Mouse (Mus musculus) forebrain, embryonic 11.5 days (tissue): ENCODE results near the gene Nub1. TPM values are rescaled to one million over a fixed set of nuclear protein-coding genes. Genes with fewer than 3 reads are reported as not detected.
A peak's percentile ranks its signal among the peaks of the same experiment; 100 is the strongest.

Source experiments
- ATAC-seq: fragments of 200-750 bp; cut with Nextera tagmentation; replicated peaks from 2 replicates; pipeline ENCODE4 v1.8.0; 2017; ENCODE audit warnings: moderate TSS enrichment; ENCODE audit not compliant: low FRiP score
- DNase-seq: peaks from one replicate; pipeline ENCODE4 v3.0.0-alpha.2; 2017; ENCODE audit warnings: low spot score
- H3K27ac ChIP-seq: fragments of 300-500 bp; sonication (generic); 2 replicates; pipeline ENCODE4 v1.5.1; 2014; ENCODE audit warnings: low read depth, low read length
- H3K27me3 ChIP-seq: fragments of 300-500 bp; sonication (generic); 2 replicates; pipeline ENCODE4 v1.6.1; 2014; ENCODE audit warnings: mild to moderate bottlenecking, low read length, mixed read lengths; ENCODE audit not compliant: control insufficient read depth, insufficient read depth
- H3K36me3 ChIP-seq: fragments of 300-500 bp; sonication (generic); 2 replicates; pipeline ENCODE4 v1.6.1; 2014; ENCODE audit warnings: mild to moderate bottlenecking, low read length, moderate library complexity, mixed read lengths; ENCODE audit not compliant: control insufficient read depth, insufficient read depth
- H3K4me1 ChIP-seq: fragments of 300-500 bp; sonication (generic); replicated peaks from 2 replicates; pipeline ENCODE4 v1.6.1; 2014; ENCODE audit warnings: low read length, mixed read lengths; ENCODE audit not compliant: control insufficient read depth, insufficient read depth
- H3K4me2 ChIP-seq: fragments of 300-500 bp; sonication (generic); 2 replicates; pipeline ENCODE4 v1.6.1; 2014; ENCODE audit warnings: low read depth, mild to moderate bottlenecking, low read length, moderate library complexity, mixed read lengths; ENCODE audit not compliant: severe bottlenecking
- H3K4me3 ChIP-seq: fragments of 300-500 bp; sonication (generic); 2 replicates; pipeline ENCODE4 v1.5.1; 2014; ENCODE audit warnings: low read depth, low read length
- H3K9ac ChIP-seq: fragments of 300-500 bp; sonication (generic); 2 replicates; pipeline ENCODE4 v1.6.1; 2014; ENCODE audit warnings: low read length
- H3K9me3 ChIP-seq: fragments of 300-500 bp; sonication (generic); 2 replicates; pipeline ENCODE4 v1.6.1; 2016; ENCODE audit warnings: low read length, mixed read lengths; ENCODE audit not compliant: control insufficient read depth
- WGBS: fragments of 180-500 bp; shearing (Covaris S2); extraction: QIAGEN DNeasy Blood & Tissue Kit; methylation state at CpG from one replicate; pipeline ENCODE4 v1.1.7; 2014; 5-methylcytosine and 5-hydroxymethylcytosine counted together
- polyA plus RNA-seq: library from polyadenylated mRNA; unstranded; fragments of >200 nt; fragmentation: Nextera tagmentation; extraction: Ambion mirVana; gene quantifications from 2 replicates; pipeline ENCODE4 v1.2.1, GENCODE M21; 2014

The Nub1 gene
- polyA plus RNA-seq, 1 experiment from 2014 or later = 33.9 TPM

- H3K4me1 ChIP-seq = no peaks in the 10 kb centered on the region
- H3K9me3 ChIP-seq = no peaks in the 10 kb centered on the region
- DNase-seq (no peak), ATAC-seq (no peak)
- WGBS = 69% methylated on average over 15 of the region's 15 CpGs
- H3K4me2 ChIP-seq = no peak overlapping the region
- H3K9ac ChIP-seq = no peak overlapping the region
- no peaks in the 10 kb centered on the region for H3K27me3 ChIP-seq
- no peaks in the 10 kb centered on the region for H3K36me3 ChIP-seq
- no peak overlapping the region for H3K4me3 ChIP-seq
- no peak overlapping the region for H3K27ac ChIP-seq
These were observed 53.9 kb downstream of the Nub1 start for GRCm38 (mm10) chr5:24739141-24739753.

GRCm38 (mm10) chr5:24741172-24741885 is 56.0 kb downstream of the Nub1 start:
- Histone ChIP-seq H3K4me3 (no peak overlapping the region), H3K36me3 (no peaks in the 10 kb centered on the region), H3K9me3 (no peaks in the 10 kb centered on the region), H3K9ac (no peak overlapping the region), H3K27me3 (no peaks in the 10 kb centered on the region), H3K27ac (no peak overlapping the region), H3K4me1 (no peaks in the 10 kb centered on the region), H3K4me2 (no peak overlapping the region)
- 76% methylated on average over 15 of the region's 15 CpGs for WGBS
- DNase-seq (no peak), ATAC-seq (no peak)

- H3K36me3 ChIP-seq = no peaks in the 10 kb centered on the region
- no peaks in the 10 kb centered on the region for H3K27me3 ChIP-seq
- H3K9ac ChIP-seq = no peak overlapping the region
- no peak overlapping the region for H3K4me3 ChIP-seq
- ATAC-seq (no peak), DNase-seq (no peak)
- no peaks in the 10 kb centered on the region for H3K4me1 ChIP-seq
- no peak overlapping the region for H3K27ac ChIP-seq
- H3K9me3 ChIP-seq = no peaks in the 10 kb centered on the region
- no peak overlapping the region for H3K4me2 ChIP-seq
- 93% methylated on average over 10 of the region's 10 CpGs for WGBS
These were observed 58.6 kb downstream of the Nub1 start for GRCm38 (mm10) chr5:24743956-24744355.

DNA sequence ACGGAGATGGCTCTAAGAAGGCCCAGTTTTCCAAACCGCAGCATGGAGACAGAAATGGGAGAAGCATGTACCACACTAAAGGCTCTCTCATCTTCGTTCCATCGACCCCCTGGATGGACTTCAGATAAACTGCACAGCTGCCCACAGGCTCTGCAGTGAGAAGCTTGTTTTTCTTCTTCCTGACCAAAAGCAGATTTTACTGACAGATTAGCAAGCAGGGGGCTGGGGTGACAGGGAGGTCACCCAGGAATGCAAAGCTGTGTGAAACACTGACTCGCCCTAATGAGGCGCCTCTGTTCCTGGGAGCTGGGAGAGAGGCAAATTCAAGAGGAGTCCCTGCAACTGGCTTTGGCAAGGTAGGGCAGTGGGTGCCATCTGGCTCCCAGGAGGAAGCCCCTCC is 62.2 kb downstream of the Nub1 start:
- DNase-seq (no peak), ATAC-seq (no peak)
- 0 out of 2 replicates have a peak overlapping the region, but pooled peaks have one; percentile 2 for H3K9ac ChIP-seq
- H3K4me2 ChIP-seq = no peak overlapping the region
- H3K4me3 ChIP-seq = no peak overlapping the region
- H3K27me3 ChIP-seq = no peaks in the 10 kb centered on the region; the same call in 1 of the 2 replicates
- H3K9me3 ChIP-seq = no peaks in the 10 kb centered on the region
- H3K27ac ChIP-seq = no peak overlapping the region
- no peaks in the 10 kb centered on the region for H3K36me3 ChIP-seq
- WGBS = 6% methylated on average over 6 of the region's 6 CpGs
- peaks cover 8% of the 10 kb centered on the region; the same call in 1 of the 2 replicates for H3K4me1 ChIP-seq

DNA sequence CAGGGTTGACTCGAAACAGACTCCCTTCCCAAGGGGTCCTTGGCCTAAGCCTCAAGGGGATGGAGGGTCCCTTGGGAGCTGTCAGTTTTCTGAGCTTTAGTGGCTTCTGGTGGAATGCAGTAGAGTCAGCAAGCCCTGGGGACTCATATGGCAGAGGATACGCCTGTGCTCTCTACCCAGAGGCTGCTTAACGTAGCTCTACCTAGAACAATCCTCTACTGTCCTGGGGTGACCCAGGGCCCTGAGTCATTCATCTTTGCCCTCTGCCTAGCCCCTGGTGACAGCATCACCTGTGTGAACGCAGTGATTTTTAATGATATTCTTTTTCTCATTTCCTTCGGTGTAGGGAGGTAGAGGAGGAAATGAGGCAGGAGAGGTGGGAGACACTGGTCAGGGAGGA is 64.4 kb downstream of the Nub1 start:
- no peak overlapping the region for H3K27ac ChIP-seq
- no peaks in the 10 kb centered on the region for H3K9me3 ChIP-seq
- H3K9ac ChIP-seq = no peak overlapping the region
- no peak for ATAC-seq
- peaks cover 8% of the 10 kb centered on the region; the same call in 1 of the 2 replicates for H3K4me1 ChIP-seq
- DNase-seq = no peak
- 60% methylated on average over 5 of the region's 5 CpGs for WGBS
- H3K4me2 ChIP-seq = peak overlapping the region; percentile 96; the same call in 1 of the 2 replicates
- no peaks in the 10 kb centered on the region for H3K36me3 ChIP-seq
- no peak overlapping the region for H3K4me3 ChIP-seq
- H3K27me3 ChIP-seq = no peaks in the 10 kb centered on the region; the same call in 1 of the 2 replicates

- Histone ChIP-seq H3K27ac (no peak overlapping the region), H3K36me3 (no peaks in the 10 kb centered on the region), H3K9me3 (no peaks in the 10 kb centered on the region), H3K4me1 (peaks cover 8% of the 10 kb centered on the region; the same call in 1 of the 2 replicates), H3K27me3 (no peaks in the 10 kb centered on the region; the same call in 1 of the 2 replicates), H3K4me2 (peak overlapping the region; percentile 96), H3K4me3 (peak overlapping the region; percentile 57), H3K9ac (peak overlapping the region; percentile 83)
- ATAC-seq (peak; percentile 84), DNase-seq (peak; percentile 97)
- 1% methylated on average over 58 of the region's 59 CpGs for WGBS
These were observed 65.3 kb downstream of the Nub1 start for GRCm38 (mm10) chr5:24750321-24751304.

DNA sequence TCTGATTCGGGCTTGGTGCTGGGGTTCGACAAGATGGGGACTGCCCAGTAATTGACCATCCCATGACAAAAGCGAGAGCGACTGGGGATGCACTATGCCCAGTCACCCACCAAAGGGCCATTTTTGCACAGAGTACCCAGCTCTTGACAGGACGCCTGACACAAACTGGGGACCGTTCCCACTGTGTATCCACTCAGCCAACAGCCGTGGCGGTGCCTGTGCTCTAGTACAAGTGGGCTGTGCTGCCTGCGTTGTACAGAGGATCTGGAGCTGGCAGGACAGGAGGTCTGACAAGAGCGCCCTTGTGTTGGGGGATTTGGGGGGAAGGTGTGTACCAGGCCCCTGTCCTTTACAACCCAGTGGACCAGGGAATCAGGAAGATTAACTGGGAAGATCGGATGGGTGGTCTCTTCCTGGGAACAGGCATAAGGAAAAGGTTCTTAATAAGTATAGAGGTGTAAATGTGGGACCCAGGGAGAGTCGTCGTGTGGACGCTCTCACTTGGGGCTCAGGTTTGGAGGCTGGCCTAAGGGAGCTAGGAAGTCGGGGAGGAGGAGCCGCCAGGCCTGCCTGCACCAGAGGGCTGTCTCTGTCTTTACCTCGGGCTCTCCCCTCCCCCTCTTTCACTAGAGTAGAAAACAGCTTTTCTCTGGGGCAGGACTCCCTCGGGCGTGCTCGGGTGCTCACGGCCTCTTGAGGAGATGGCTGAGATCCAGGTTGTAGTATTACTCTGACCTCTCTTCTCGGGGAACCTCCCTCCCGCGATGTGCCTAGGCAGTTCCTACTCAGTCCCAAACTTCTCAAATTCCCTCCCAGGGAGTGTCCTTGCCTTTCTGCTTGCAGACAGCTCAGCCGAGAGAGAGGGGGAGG is 66.2 kb downstream of the Nub1 start:
- H3K36me3 ChIP-seq = no peaks in the 10 kb centered on the region
- DNase-seq (no peak), ATAC-seq (peak; percentile 39)
- peak overlapping the region; percentile 83 for H3K9ac ChIP-seq
- peaks cover 8% of the 10 kb centered on the region; the same call in 1 of the 2 replicates for H3K4me1 ChIP-seq
- H3K4me2 ChIP-seq = peak overlapping the region; percentile 96
- H3K4me3 ChIP-seq = peak overlapping the region; percentile 57
- no peak overlapping the region for H3K27ac ChIP-seq
- no peaks in the 10 kb centered on the region; the same call in 1 of the 2 replicates for H3K27me3 ChIP-seq
- WGBS = 3% methylated on average over 25 of the region's 25 CpGs
- H3K9me3 ChIP-seq = no peaks in the 10 kb centered on the region
